Mouse (Mus musculus) embryonic facial prominence, embryonic 14.5 days (tissue): ENCODE data around the gene Gpsm2. TPM values are rescaled to one million over a fixed set of nuclear protein-coding genes. Genes with fewer than 3 reads are reported as not detected.

Experiments used
- ATAC-seq: fragments of 200-750 bp; cut with Nextera tagmentation; 2 replicates; pipeline ENCODE4 v1.8.0; 2017; ENCODE audit warnings: low read depth, moderate number of reproducible peaks, moderate TSS enrichment
- DNase-seq: peaks from one replicate; pipeline ENCODE4 v3.0.0-alpha.2; 2015; ENCODE audit warnings: low spot score
- H3K27ac ChIP-seq: fragments of 300-500 bp; sonication (generic); replicated peaks from 2 replicates; pipeline ENCODE4 v1.5.1; 2014; ENCODE audit warnings: low read depth, mild to moderate bottlenecking, low read length, moderate library complexity
- H3K27me3 ChIP-seq: fragments of 300-500 bp; sonication (generic); replicated peaks from 2 replicates; pipeline ENCODE4 v1.6.1; 2014; ENCODE audit warnings: low read length; ENCODE audit not compliant: control insufficient read depth, insufficient read depth
- H3K36me3 ChIP-seq: fragments of 300-500 bp; sonication (generic); 2 replicates; pipeline ENCODE4 v1.6.1; 2014; ENCODE audit warnings: low read length, mixed read lengths; ENCODE audit not compliant: control insufficient read depth, insufficient read depth
- H3K4me1 ChIP-seq: fragments of 300-500 bp; sonication (generic); 2 replicates; pipeline ENCODE4 v1.6.1; 2014; ENCODE audit warnings: antibody characterized with exemption, low read length; ENCODE audit not compliant: control insufficient read depth, insufficient read depth
- H3K4me2 ChIP-seq: fragments of 300-500 bp; sonication (generic); 2 replicates; pipeline ENCODE4 v1.6.1; 2014; ENCODE audit warnings: low read depth, mild to moderate bottlenecking, low read length, moderate library complexity, mixed read lengths
- H3K4me3 ChIP-seq: fragments of 300-500 bp; sonication (generic); 2 replicates; pipeline ENCODE4 v1.5.1; 2014; ENCODE audit warnings: low read depth, mild to moderate bottlenecking, low read length
- H3K9ac ChIP-seq: fragments of 300-500 bp; sonication (generic); 2 replicates; pipeline ENCODE4 v1.6.1; 2014; ENCODE audit warnings: low read depth, mild to moderate bottlenecking, low read length, moderate library complexity, mixed read lengths
- H3K9me3 ChIP-seq: fragments of 300-500 bp; sonication (generic); 2 replicates; pipeline ENCODE4 v1.6.1; 2016; ENCODE audit warnings: low read length; ENCODE audit not compliant: control insufficient read depth
- WGBS: fragments of 180-500 bp; shearing (Covaris S2); extraction: QIAGEN DNeasy Blood & Tissue Kit; methylation state at CpG from one replicate; pipeline ENCODE4 v1.1.7; 2014; 5-methylcytosine and 5-hydroxymethylcytosine counted together
- polyA plus RNA-seq: library from polyadenylated mRNA; unstranded; fragments of >200 nt; fragmentation: Nextera tagmentation; extraction: Ambion mirVana; gene quantifications from 2 replicates; pipeline ENCODE4 v1.2.1, GENCODE M21; 2014

Gpsm2 gene
- polyA plus RNA-seq, 1 experiment from 2014 or later, result 69.5 TPM

DNA sequence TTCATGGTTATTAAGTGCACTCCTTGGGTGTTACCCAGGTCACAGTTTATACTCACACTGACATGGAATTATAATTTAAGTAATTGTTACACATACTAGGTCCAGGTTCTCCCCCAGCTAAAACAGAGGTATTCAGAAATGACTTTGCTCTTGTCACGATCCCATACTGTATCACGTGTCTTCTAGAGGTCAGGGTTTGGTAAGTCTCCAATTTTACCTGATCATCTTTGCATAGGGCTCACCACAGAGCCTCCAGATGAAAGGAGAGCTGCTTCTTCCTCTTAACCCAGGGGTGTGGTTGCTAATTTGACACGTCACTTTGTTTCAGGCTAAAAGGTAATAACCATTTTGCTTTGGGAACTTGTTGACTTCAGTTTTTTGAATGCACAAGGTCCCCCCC, 77.3 kb downstream of the Gpsm2 start:
- Histone ChIP-seq H3K4me2 (no peak overlapping the region), H3K9me3 (no peaks in the 10 kb centered on the region), H3K4me1 (no peaks in the 10 kb centered on the region), H3K27me3 (no peaks in the 10 kb centered on the region), H3K9ac (no peak overlapping the region), H3K27ac (no peak overlapping the region), H3K36me3 (peaks cover 11% of the 10 kb centered on the region; the same call in 1 of the 2 replicates), H3K4me3 (no peak overlapping the region)
- no peak for DNase-seq
- WGBS, result 89% methylated on average over 3 of the region's 3 CpGs
- no peak for ATAC-seq

DNA sequence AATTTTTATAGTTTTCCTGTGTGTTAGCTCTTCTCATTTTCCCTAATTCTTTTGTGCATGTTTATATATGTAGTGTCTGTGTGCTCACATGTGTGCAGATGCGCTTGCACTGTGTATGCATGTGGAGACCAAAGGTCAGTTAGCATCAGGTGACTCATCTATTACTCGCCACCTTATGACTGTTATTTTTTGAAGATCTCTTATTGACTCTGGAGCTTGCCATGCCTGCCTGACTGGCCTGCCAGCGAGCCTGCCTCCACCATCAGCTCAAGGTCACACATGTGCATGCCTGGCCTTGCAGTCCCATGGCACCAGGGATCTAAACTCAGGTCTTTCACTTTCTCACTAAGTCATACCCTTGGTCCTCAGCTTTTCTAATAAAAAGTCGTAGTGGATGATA, 81.1 kb downstream of the Gpsm2 start:
- DNase-seq, result no peak
- Histone ChIP-seq H3K36me3 (peaks cover 14% of the 10 kb centered on the region; the same call in 1 of the 2 replicates), H3K9me3 (no peaks in the 10 kb centered on the region), H3K4me1 (no peaks in the 10 kb centered on the region), H3K27ac (no peak overlapping the region), H3K4me2 (no peak overlapping the region), H3K4me3 (no peak overlapping the region), H3K27me3 (no peaks in the 10 kb centered on the region), H3K9ac (no peak overlapping the region)
- WGBS, result 79% methylated on average over 4 of the region's 4 CpGs
- no peak for ATAC-seq

DNA sequence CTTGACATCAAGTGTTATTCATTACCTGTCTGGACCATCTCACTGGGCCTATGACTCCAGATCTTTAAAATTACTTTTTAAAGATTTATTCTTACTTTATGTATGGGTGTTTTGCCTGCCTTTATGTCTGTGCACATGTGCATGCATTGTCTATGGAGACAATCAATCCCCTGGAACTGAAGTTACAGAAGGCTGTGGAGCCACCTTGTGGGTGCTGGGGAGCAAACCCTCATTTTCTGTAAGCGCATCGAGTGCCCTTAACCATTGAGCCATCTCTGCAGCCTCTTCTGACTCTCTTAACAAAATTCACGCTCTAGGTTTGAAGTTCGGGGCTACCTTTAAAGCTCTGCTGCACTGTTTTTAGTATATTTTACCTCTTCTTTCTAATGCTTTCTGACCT, 82.7 kb downstream of the Gpsm2 start:
- ATAC-seq (no peak), DNase-seq (peak; percentile 11)
- Histone ChIP-seq H3K9me3 (no peaks in the 10 kb centered on the region), H3K4me1 (no peaks in the 10 kb centered on the region), H3K4me3 (no peak overlapping the region), H3K27ac (no peak overlapping the region), H3K27me3 (no peaks in the 10 kb centered on the region), H3K36me3 (peaks cover 6% of the 10 kb centered on the region; the same call in 1 of the 2 replicates), H3K9ac (no peak overlapping the region), H3K4me2 (no peak overlapping the region)
- WGBS, result 61% methylated on average over 4 of the region's 4 CpGs

DNA sequence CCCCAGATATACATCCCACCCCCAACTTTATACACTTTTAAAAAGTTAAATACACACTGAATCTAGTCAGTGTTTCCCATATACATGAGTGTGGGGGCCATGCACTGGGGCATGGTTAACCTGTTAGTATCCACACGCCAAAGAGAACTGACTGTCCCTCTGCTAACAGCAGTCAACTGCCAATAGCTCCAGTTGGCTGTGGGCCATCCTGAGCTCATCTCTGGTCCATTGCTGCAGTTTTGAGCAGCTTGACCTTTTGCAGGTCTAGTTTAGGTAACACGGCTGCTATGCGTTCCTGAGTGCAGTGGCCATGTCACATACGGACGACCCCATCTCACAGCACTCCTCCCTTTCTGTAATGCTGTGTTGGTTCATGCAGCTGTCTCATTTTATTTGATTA, 87.3 kb downstream of the Gpsm2 start:
- Histone ChIP-seq H3K27ac (no peak overlapping the region), H3K4me2 (no peak overlapping the region), H3K4me3 (no peak overlapping the region), H3K9ac (no peak overlapping the region), H3K4me1 (no peaks in the 10 kb centered on the region), H3K9me3 (no peaks in the 10 kb centered on the region), H3K27me3 (no peaks in the 10 kb centered on the region), H3K36me3 (peaks cover 3% of the 10 kb centered on the region; the same call in 1 of the 2 replicates)
- no peak for DNase-seq
- no peak for ATAC-seq
- WGBS, result 87% methylated on average over 5 of the region's 5 CpGs

Other genes with a start within 250 kb of the Gpsm2 start
- gene 1700013F07Rik, start 188.2 kb downstream of the Gpsm2 start, polyA plus RNA-seq, result 0.63 and 1.1 TPM in 2 replicates
- gene 5330417C22Rik, start 185.8 kb downstream of the Gpsm2 start, polyA plus RNA-seq, result 2.2 and 2.5 TPM in 2 replicates
- 46.3 and 46.8 TPM in 2 replicates for gene Tmem167b, start 159.8 kb downstream of the Gpsm2 start, polyA plus RNA-seq
- 40.2 and 40.4 TPM in 2 replicates for gene Taf13, start 150.6 kb downstream of the Gpsm2 start, polyA plus RNA-seq
- gene Wdr47, start 131.0 kb downstream of the Gpsm2 start, polyA plus RNA-seq, result 16.3 and 17.9 TPM in 2 replicates
- 67.4 and 79.9 TPM in 2 replicates for gene Clcc1, start 68.4 kb downstream of the Gpsm2 start, polyA plus RNA-seq
- 0.92 and 1.5 TPM in 2 replicates for gene Aknad1, start 17.3 kb upstream of the Gpsm2 start, polyA plus RNA-seq
- 35.3 and 35.7 TPM in 2 replicates for gene Stxbp3, start 118.2 kb upstream of the Gpsm2 start, polyA plus RNA-seq
- 0.18 and 0.60 TPM in 2 replicates for gene Fndc7, start 167.7 kb upstream of the Gpsm2 start, polyA plus RNA-seq
- gene Prpf38b, start 189.4 kb upstream of the Gpsm2 start, polyA plus RNA-seq, result 57.8 and 58.1 TPM in 2 replicates
- 0.81 and 1.2 TPM in 2 replicates for gene Henmt1, start 217.6 kb upstream of the Gpsm2 start, polyA plus RNA-seq
- gene Gm9857, start 218.1 kb upstream of the Gpsm2 start, polyA plus RNA-seq, result not detected in 2 replicates